Mouse (Mus musculus): Measurements from ENCODE around the gene Nr1h2.

- no peak for TF ChIP-seq POLR2A (IDR thresholded peaks at IDR 0.05; ENCODE audit: control insufficient read depth in 1 of 2, insufficient read depth in 1 of 2, low read depth in 1 of 2, low read length in 2 of 2, poor library complexity in 1 of 2)
- no peak for TF ChIP-seq E2F4 (IDR thresholded peaks at IDR 0.05; ENCODE audit: borderline replicate concordance, low read depth, low read length)
- TF ChIP-seq ZKSCAN1 (IDR thresholded peaks at IDR 0.05; ENCODE audit: low read depth, low read length) = no peak
- no peak for TF ChIP-seq CTCF (IDR thresholded peaks at IDR 0.05 in 2 of 3, conservative IDR thresholded peaks at IDR 0.05 in 1 of 3; ENCODE audit: control insufficient read depth in 1 of 3, insufficient read depth in 1 of 3, low read depth in 2 of 3, low read length in 3 of 3, poor library complexity in 1 of 3, severe bottlenecking in 1 of 3)
- TF ChIP-seq ETS1 (IDR thresholded peaks at IDR 0.05; ENCODE audit: low read depth, low read length) = no peak
Observed at GRCm38 (mm10) chr7:44531207-44531606, 22.5 kb downstream of the Nr1h2 start.

All from MEL (cell line).